Mouse (Mus musculus): ENCODE data around the gene Cdr2l. TPM values are rescaled to one million over a fixed set of nuclear protein-coding genes. Genes with fewer than 3 reads are reported as not detected.

The Cdr2l gene
- total RNA-seq, 2 experiments from 2014 or later: 0.67 TPM; not detected in 1

DNA sequence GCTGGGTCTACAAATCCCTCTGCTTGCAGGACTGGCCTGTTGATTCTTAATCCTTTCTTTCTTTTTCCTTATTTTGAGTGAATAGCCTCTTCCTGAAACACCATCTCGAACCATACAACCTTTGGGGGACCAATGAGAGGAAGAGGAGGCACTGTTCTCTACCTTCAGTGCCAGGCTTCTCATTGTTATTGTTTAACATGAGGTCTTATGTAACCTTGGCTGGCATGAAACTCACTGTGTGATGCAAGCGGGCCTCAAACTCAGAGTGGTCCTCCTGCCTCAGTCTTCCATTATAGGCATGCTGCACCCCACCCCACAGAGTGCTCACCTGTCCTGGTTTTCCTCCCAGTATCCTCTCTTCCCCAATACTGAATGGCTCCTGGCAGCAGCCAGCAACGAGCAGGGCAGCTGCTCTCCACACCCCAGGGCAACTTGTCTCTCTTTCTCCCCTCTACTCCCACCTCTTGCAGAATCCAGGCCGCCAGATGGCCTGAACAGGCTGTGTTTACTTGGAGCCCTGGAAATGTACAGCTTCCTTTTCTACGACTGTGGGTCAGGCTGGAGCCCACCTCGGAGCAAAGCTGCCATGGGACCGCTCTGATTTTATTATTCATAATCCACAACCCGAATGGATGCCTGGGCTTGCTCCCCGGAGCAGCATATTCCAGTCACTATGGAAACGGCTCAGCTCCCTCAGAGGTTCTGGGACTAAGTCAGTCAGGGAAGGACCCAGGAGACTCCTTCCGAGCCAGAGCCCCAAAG, 19.1 kb downstream of the Cdr2l start:
- no peak for ATAC-seq (replicated peaks; ENCODE audit: poor library complexity, severe bottlenecking)

GRCm38 (mm10) chr11:115403338-115404124, 21.8 kb downstream of the Cdr2l start, which contains the start of gene Mrpl58:
Gene Mrpl58, plus strand, starts transcription at chr11:115403752.
- peak; percentile 87 for ATAC-seq (replicated peaks; ENCODE audit: poor library complexity, severe bottlenecking)

GRCm38 (mm10) chr11:115405723-115406122, 24.0 kb downstream of the Cdr2l start:
- no peak for ATAC-seq (replicated peaks; ENCODE audit: poor library complexity, severe bottlenecking)

GRCm38 (mm10) chr11:115406858-115407401, 25.2 kb downstream of the Cdr2l start:
- ATAC-seq (replicated peaks; ENCODE audit: poor library complexity, severe bottlenecking): no peak

GRCm38 (mm10) chr11:115408266-115408920, 26.7 kb downstream of the Cdr2l start:
- 0 out of 2 replicates have a peak, but pooled peaks have one; percentile 8 for ATAC-seq (replicated peaks; ENCODE audit: poor library complexity, severe bottlenecking)

DNA sequence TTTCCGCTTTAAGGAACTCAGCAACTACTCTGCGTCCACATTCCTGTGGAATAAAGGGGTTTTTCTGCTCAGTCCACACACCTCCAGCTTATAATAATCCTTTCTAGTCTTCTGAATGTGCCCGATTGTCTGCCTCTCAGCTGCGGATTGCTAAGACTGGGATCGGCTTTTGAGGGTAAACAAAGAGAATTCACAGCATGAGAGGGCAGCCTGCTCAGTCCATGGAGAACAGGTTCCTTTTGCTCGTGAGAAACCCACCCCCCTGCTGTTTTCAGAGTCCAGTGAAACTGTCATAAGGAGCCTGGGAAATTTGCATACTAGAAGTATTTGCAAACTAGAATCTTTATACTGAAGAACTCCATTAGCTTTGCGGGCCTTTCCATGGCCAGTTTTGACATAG, 27.8 kb downstream of the Cdr2l start:
- no peak for ATAC-seq (replicated peaks; ENCODE audit: poor library complexity, severe bottlenecking)

DNA sequence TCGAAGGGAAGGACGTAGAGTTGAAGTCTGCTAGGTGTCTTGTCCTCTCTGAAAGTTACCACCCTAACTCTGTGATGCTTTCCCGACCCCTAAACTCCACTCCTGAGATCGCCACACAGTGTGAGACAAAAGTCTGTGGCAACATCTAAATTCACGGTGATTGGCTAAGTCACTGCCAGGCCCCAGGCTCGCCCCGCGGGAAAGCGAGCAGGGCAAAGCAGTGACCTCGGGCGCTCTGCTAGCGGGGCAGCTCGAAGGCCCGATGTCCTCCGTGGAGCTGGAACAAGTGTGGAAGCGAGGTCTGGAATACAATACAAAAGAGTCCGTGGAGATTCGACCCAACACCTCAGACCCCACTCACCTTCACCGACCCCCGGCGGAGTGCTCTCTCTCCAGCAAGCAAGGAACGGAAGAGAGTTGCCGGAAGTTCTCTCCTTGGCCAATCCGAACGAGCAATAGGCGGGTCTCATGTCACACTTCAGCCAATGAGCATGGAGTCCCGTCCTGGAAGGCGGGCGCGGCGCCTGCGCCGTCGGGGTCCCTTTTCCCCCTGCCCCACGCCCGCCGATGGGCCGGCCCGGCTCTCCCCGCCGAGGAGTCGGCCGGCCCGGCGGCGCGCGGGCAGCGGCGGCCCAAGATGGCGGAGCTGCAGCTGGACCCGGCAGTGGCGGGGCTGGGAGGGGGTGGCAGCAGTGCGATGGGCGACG, 38.0 kb downstream of the Cdr2l start, which contains the start of the genes Atp5h and Kctd2:
Gene Atp5h (minus strand): TSS at position 432 of the 707 bp plus-strand sequence.
Gene Kctd2 (plus strand): TSS at position 598 of the 707 bp plus-strand sequence.
- ATAC-seq (replicated peaks; ENCODE audit: poor library complexity, severe bottlenecking): peak; percentile 97

DNA sequence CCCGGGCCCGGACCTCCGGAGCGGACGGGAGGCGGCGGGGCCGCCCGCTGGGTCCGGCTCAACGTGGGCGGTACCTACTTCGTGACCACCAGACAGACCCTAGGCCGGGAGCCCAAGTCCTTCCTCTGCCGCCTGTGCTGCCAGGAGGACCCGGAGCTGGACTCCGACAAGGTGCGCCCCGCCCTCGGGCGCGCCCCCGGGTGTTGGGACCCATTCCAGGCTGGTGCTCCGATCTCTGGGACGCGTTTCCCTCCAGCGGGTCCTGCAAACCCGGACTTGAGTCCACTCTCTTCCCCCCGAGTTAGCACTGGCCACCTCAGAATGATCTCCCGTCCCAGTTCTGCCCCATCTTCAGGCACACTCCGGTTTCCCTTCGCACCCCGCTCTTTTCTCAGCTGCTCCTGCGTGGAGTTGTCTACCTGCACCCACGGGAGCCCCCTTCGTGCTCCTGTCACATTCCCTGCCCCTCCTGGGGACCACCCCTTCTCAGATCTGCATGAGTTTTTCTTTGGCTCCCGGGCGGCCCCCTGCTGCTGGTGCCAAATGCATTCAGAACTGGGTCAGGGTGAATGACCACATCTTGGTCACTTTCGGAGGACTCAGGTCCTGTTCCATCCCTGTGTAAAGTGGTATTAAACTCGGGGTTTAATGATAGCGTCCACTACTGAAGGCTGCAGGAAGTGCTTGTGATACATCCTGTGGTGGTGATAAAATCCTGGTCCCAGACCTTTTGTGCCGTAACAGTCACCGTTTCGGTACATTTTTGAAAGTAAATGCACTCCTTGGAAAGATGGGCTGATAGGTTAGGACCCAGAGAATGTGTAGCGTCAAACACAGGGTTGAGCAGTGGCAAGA, 38.8 kb downstream of the Cdr2l start:
- ATAC-seq (replicated peaks; ENCODE audit: poor library complexity, severe bottlenecking): 0 out of 2 replicates have a peak, but pooled peaks have one; percentile 18

GRCm38 (mm10) chr11:115421328-115421727, 39.6 kb downstream of the Cdr2l start:
- no peak for ATAC-seq (replicated peaks; ENCODE audit: poor library complexity, severe bottlenecking)

- ATAC-seq (replicated peaks; ENCODE audit: poor library complexity, severe bottlenecking): no peak
These were observed 40.3 kb downstream of the Cdr2l start for GRCm38 (mm10) chr11:115421972-115422371.

DNA sequence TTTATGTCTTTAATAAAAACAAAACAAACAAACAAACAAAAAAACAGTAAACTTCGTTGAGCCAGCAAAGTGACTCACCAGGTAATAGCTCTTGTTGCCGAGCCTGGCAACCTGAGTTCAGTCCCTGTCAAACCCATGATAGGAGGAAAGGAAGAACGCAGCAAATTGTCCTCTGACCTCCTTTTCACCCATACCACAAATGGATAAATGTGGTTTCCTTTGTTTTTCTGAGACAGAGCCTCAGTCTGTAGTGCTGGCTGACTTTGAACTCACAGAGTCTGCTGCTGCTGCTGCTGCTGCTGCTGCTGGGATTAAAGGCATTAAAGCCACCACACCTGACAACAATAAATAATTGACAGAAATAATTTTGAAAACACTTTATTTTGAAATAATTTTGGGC, 41.4 kb downstream of the Cdr2l start:
- no peak for ATAC-seq (replicated peaks; ENCODE audit: poor library complexity, severe bottlenecking)

- ATAC-seq (replicated peaks; ENCODE audit: poor library complexity, severe bottlenecking): no peak
These were observed 43.0 kb downstream of the Cdr2l start for GRCm38 (mm10) chr11:115424666-115425065.

GRCm38 (mm10) chr11:115425671-115426070, 44.0 kb downstream of the Cdr2l start:
- no peak for ATAC-seq (replicated peaks; ENCODE audit: poor library complexity, severe bottlenecking)

DNA sequence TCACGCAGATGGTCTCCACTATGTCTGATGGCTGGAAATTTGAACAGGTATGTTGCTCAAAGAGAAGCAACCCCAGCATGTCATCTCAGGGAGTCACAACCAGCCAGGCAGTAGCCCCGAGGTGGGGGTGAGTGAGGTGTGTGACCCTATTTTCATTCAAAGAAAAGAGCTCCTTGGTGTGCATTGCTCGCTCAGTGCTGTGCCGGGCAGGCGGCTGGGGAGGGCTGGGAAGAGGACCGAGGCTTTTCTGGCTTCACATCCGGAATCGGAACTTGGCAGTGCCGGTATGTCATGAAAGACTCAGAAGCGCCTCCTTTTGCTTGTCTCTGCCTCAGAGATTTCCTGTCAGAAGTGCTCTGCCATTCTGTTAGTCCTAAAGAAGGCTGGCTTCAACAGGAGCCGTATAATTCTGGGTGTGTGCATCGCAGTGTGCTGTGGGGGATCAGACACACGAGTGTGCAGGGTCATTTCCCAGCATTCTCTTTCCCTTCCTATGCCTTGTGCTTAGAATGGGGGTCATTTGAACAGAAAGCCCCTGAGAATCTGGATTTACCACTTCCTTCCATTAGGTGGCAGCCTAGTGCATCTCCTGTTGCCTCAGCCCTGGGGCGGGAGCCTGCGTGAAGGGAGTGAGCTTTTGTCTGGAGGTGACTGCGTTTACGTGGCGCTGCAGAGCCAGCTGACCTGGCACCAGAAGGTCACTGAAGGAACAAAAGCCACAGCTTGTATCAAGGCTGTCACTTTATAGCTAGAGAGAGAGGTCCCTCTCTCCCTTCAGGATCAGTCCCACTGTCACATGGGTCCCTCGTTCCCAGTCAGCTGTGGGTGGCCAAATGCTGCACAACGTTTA, 46.0 kb downstream of the Cdr2l start:
- ATAC-seq (replicated peaks; ENCODE audit: poor library complexity, severe bottlenecking): peak; percentile 89

- ATAC-seq (replicated peaks; ENCODE audit: poor library complexity, severe bottlenecking): no peak
These were observed 47.6 kb downstream of the Cdr2l start for GRCm38 (mm10) chr11:115429307-115429706.

GRCm38 (mm10) chr11:115430561-115430960, 48.8 kb downstream of the Cdr2l start:
- no peak for ATAC-seq (replicated peaks; ENCODE audit: poor library complexity, severe bottlenecking)

DNA sequence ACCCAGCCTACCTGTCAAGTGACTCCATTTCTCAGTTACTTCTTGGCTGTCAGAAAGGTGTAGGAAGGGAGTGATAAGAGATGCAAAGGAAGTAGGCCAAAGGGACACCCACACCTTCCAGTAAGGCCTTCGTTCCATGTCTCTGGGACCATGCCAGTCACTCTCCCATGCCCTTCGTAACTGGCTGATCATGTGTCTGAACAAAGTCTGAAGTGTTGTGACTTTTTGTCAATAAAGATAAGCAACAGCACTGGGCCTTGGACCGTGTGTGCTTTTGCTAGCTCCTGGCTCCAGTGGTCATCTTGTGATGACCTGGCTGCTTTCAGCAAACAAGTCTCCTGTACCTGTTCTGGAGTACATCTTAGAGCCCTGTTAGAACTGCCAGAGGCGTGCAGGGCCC, 51.1 kb downstream of the Cdr2l start:
- ATAC-seq (replicated peaks; ENCODE audit: poor library complexity, severe bottlenecking): no peak

DNA sequence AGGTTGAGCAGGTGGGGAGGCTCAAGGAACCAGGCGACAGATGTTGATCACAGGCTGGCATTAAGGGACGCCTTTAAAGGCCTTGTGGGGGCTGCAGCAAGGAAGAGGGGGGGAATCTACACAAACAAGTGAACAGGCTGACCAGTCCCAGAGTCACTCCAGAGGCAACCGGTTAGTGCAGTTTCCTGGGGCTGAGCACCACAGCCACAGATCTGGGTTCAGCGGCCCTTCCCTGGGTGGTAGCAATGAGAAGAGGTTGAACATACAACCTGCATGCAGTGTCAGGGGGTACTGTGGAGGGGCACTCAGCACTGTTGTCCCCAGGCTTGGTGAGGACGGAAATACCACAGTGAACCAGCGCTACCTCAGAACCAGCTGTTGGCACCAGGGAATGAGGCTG, 51.6 kb downstream of the Cdr2l start:
- no peak for ATAC-seq (replicated peaks; ENCODE audit: poor library complexity, severe bottlenecking)
